Mouse (Mus musculus): ENCODE data around the gene Hspb6.

Hspb6 gene

GRCm38 (mm10) chr7:30553021-30553589, 1.1 kb downstream of the Hspb6 start:
- in situ Hi-C loops (cut with MboI) = no loop called here

DNA sequence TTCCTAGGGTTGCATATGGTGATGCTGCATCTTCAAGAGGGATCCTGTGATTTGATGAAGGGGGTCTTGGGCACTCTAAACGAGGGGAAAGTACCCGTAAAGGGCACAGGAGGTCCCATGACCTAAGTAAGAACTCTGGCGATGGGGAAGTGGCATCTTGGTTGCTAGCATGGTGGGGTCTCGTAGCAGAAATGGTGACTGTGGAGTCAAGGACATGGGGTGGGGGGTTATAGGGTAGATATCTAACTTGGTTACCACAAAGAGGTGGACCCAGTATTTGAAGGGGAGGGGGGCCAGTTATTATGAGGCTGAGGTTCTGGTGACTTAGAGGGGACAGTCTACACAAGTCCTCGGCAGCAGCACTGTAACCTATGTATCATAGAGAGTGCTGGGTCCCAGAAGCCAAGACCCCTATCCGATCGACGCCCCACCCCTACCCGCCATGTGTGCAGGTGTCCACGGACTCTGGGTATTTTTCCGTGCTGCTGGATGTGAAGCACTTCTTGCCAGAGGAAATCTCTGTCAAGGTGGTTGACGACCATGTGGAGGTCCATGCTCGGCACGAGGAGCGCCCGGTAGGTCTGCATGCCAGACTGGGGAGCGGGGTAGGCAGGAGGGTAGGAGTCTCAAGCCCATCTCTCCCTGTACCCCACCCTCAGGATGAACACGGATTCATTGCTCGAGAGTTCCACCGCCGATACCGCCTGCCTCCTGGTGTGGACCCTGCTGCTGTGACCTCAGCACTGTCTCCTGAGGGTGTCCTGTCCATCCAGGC, 2.0 kb downstream of the Hspb6 start:
- in situ Hi-C loops (cut with MboI) = no loop called here

GRCm38 (mm10) chr7:30556894-30557536, 5.0 kb downstream of the Hspb6 start:
- in situ Hi-C loops (cut with MboI) = no loop called here

DNA sequence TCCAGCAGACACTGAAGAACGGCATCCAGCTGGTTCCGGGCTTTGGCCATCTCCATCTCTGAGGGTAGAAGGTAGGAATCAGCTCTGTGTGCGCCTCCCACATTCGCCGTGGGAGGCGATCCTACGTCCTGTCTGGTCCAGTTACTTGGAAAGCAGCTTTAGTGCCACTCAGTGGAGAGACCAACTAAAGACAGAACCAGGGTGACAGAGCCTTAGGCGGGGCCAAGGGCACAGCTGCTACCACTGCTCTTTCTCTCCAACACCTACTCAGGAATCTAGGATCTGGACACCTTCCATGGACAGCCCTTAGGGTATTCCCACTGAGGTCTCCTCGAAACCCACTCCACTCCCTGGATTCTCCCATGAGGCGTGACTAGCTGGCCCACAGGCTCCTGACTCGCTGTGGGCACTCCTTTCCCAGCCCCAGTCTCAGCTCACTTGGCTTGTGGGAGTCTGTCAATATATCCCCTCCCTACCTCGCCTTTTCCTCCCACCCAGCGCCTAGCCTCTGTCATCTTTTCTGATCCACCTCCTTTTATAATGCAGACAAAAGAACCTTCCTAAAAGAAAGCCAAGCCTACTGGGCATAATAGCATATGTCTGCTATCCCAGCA, 6.0 kb downstream of the Hspb6 start:
- in situ Hi-C loops (cut with MboI) = no loop called here

- in situ Hi-C loops (cut with MboI) = no loop called here
Measured at GRCm38 (mm10) chr7:30558656-30559442, 6.9 kb downstream of the Hspb6 start.

DNA sequence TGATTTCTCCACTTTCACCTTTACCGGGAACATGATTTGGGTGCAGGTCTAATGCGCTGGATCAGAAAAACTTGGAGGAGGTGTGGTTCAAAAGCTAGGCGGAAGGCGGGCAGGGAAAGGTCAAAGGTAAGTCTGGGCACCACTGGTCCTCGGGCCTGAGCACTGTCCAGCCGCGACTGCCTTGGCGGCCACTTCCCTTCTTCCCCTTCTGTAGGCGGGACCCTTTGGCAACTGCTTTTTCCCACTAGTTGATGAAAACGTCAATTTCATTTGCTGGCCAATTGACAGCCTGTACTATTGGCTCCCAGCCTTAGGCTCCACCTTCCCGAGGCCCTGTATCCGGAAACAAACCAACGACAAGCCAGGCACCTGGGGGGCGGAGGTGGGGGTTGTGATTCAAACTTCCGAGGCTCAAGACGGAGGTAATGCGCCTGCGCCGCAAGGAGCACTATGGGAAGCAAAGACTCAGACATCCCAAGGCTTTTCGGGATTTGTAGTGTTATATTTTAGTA, 7.5 kb downstream of the Hspb6 start, which contains the start of gene Lin37:
TSS of gene Lin37 (minus strand) at position 396 of the 512 bp plus-strand sequence.
- in situ Hi-C loops (cut with MboI) = no loop called here

DNA sequence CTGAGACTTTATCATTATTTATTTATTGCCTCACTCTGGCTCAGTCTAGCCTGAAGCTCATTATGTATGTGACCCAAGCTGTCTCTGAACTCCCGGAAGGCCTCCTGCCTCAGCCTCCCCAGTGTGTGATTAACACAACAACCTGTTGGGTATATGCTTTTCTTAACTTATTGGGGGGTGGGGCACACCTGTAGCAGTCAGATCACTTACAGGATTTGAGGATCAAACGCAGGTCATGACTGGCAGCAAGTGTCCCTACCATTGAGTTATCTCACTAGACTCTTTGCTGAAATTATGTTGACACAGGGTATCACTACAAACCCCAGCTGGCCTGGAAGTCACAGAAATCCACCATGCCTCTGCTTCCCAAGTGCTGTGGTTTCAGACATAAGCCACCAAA, 8.3 kb downstream of the Hspb6 start:
- in situ Hi-C loops (cut with MboI) = no loop called here

DNA sequence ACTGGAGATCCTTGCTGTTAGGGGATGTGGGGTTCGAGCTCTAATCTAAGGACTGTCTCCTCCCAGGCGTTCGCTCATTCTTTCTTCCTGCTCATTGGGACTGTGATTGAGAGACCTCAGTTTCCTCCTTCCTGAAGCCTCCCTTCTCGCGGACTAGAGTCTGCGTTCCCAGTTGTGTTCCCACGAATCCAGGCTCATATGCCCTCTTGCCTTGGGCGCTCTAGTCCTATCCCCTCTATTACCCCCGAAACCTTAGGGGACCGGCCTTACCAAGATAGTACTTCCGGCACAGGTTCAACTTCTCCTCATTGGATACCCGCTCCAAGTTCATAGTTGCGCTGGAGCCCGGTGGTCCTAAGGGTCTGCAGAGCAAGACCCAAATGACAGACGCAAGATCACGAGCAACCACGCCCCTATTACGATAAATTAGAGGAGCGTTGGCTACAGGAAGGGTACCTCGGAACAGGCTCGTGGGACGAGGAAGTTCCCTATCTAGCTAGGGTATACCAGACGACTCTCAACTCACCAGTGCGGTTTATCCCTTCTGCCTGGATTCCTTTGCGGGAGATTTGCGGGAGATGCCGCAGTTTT, 10.6 kb downstream of the Hspb6 start:
- in situ Hi-C loops (cut with MboI) = no loop called here

GRCm38 (mm10) chr7:30563117-30563905, 11.3 kb downstream of the Hspb6 start, which contains the start of the genes U2af1l4, Gm49396 and Psenen:
TSS of gene U2af1l4 (plus strand) at chr7:30563301.
TSS of gene Gm49396 (plus strand) at chr7:30563344.
TSS of gene Psenen (minus strand) at chr7:30563627.
- in situ Hi-C loops (cut with MboI) = no loop called here

GRCm38 (mm10) chr7:30563906-30564280, 11.9 kb downstream of the Hspb6 start:
- in situ Hi-C loops (cut with MboI) = no loop called here

DNA sequence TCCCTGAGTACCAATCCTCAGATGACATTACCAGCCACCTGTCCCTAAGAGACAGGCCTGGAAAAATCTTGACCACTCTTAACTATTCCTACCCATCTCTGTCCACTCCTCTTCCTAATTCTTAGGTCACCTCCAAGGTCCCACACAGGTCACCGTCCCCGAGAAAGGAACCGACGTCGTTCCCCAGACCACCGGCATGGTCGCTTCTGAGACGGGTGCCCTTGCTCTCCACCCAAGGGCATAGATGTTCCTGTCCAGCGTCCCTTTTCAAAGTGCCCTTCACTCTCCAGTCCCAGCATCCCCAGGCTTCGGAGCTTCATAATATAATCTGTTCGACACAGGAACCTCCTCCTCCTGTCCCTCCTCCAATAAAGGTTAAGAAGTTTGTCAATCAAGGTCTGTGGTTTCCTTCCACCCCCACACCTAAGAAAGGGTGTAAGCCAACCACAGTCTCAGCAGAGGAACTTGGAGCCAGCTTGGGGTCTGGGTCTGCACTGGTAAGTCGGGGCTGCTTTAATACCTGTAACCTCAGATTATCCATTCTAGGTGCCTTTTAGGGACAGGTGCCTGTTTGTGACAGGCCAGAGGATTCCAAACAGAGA, 13.1 kb downstream of the Hspb6 start, which contains the start of gene Igflr1:
TSS of gene Igflr1 (plus strand) at position 458 of the 602 bp plus-strand sequence.
- in situ Hi-C loops (cut with MboI) = no loop called here

GRCm38 (mm10) chr7:30566033-30566432, 14.1 kb downstream of the Hspb6 start:
- in situ Hi-C loops (cut with MboI) = no loop called here

DNA sequence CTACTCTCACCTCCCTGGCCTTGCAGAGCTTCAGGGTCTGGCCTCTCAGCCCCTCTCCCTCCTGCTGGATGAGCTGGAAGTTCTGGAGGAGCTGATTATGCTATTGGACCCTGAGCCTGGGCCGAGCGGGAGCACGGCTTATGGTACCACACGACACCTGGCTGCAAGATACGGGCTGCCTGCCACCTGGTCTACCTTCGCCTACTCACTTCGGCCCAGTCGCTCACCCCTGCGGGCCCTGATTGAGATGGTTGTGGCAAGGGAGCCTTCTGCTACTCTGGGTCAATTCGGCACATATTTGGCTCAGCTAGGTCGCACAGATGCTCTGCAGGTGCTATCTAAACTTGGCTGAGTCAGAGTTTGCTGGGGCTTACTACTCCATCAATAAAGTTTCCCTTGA, 15.6 kb downstream of the Hspb6 start:
- in situ Hi-C loops (cut with MboI) = no loop called here

- in situ Hi-C loops (cut with MboI) = no loop called here
Measured at GRCm38 (mm10) chr7:30572389-30572788, 20.4 kb downstream of the Hspb6 start.

DNA sequence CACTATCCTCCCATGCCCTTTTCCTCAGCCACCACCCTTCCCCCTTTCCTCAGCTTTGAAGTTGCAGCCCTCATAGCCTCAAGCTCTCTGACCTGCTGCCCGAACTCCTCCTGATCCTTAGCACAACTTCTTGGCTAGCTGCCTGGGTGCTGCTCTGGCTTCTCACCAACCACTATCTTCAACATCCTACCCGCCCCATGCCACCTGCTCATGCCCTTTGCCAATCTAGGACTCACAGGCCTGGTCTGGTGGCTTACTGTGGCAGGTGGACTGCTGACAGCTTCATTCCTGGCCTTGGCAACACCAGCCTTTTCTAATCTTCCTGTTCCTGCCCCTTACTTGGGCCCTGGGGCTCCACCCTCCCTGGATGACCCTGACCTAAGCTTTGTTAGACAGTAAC, 21.0 kb downstream of the Hspb6 start:
- in situ Hi-C loops (cut with MboI) = no loop called here

DNA sequence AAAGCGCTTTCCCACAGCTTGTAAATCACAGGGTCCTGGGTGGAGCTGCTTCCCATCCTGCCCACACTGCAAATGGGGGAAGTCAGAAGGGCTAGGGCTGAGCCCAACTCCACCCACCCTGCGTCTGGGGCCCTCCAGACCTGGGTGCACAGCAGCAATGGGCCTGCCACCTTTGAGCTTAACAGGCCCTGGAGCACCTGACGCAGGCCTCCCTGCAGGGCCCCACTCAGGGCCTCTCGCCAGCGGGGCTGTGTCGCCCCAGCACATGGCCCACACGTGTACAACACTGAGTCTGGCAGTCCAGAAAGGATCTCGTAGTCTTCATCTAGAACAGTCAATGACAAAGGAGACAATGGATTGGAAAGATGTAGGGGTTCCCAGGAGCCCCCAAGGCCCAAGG, 28.0 kb downstream of the Hspb6 start:
- in situ Hi-C loops (cut with MboI) = no loop called here

- in situ Hi-C loops (cut with MboI) = no loop called here
Measured at GRCm38 (mm10) chr7:30581547-30581946, 29.6 kb downstream of the Hspb6 start.

DNA sequence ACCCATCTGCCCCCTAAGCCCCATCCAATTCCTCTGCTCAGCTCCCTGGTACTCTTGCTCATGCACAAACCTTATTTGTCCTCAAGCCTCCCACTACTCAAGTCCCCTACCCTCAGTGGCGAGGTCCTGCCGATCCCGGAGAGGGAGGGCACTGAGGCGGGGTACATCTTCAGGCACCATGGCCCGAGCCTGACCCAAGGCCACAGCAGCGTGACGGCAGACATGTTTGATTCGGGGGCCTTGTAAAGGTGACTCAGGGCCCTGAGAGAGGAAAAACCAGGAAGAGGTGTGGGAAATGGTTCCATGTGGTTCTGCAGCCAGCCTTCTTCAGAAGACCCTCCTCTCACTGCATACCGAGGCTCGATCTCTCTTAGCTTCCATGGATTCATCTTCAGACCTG, 32.4 kb downstream of the Hspb6 start:
- in situ Hi-C loops (cut with MboI) = no loop called here

GRCm38 (mm10) chr7:30585170-30585569, 33.2 kb downstream of the Hspb6 start:
- in situ Hi-C loops (cut with MboI) = no loop called here
